Mouse (Mus musculus) stomach, postnatal 0 days (tissue): ENCODE results near the gene Nebl. TPM values are rescaled to one million over a fixed set of nuclear protein-coding genes. Genes with fewer than 3 reads are reported as not detected.

Experiments used
- ATAC-seq: fragments of 200-750 bp; cut with Nextera tagmentation; 2 replicates; pipeline ENCODE4 v1.8.0; 2017; ENCODE audit not compliant: low FRiP score, low TSS enrichment
- DNase-seq: peaks from one replicate; pipeline ENCODE4 v3.0.0-alpha.2; 2016; ENCODE audit warnings: low spot score
- H3K27ac ChIP-seq: fragments of 300-500 bp; sonication (generic); replicated peaks from 2 replicates; pipeline ENCODE4 v1.5.1; 2014; ENCODE audit warnings: mild to moderate bottlenecking, control low read depth
- H3K27me3 ChIP-seq: fragments of 300-500 bp; sonication (generic); 2 replicates; pipeline ENCODE4 v1.6.1; 2014; ENCODE audit warnings: low read length; ENCODE audit not compliant: control insufficient read depth, insufficient read depth
- H3K36me3 ChIP-seq: fragments of 300-500 bp; sonication (generic); 2 replicates; pipeline ENCODE4 v1.6.1; 2014; ENCODE audit warnings: low read length, mixed read lengths; ENCODE audit not compliant: control insufficient read depth, insufficient read depth
- H3K4me1 ChIP-seq: fragments of 300-500 bp; sonication (generic); replicated peaks from 2 replicates; pipeline ENCODE4 v1.6.1; 2014; ENCODE audit warnings: antibody characterized with exemption; ENCODE audit not compliant: control insufficient read depth, insufficient read depth
- H3K4me2 ChIP-seq: fragments of 300-500 bp; sonication (generic); replicated peaks from 2 replicates; pipeline ENCODE4 v1.6.1; 2014; ENCODE audit warnings: low read depth, mild to moderate bottlenecking, control low read depth, moderate library complexity
- H3K4me3 ChIP-seq: fragments of 300-500 bp; sonication (generic); 2 replicates; pipeline ENCODE4 v1.5.1; 2014; ENCODE audit warnings: low read depth, low read length, control low read depth
- H3K9ac ChIP-seq: fragments of 300-500 bp; sonication (generic); 2 replicates; pipeline ENCODE4 v1.6.1; 2014; ENCODE audit warnings: mild to moderate bottlenecking, low read length, control low read depth, mixed read lengths
- H3K9me3 ChIP-seq: fragments of 300-500 bp; sonication (generic); 2 replicates; pipeline ENCODE4 v1.6.1; 2016; ENCODE audit warnings: low read length; ENCODE audit not compliant: control insufficient read depth
- CTCF ChIP-seq: IDR thresholded peaks from 2 replicates; pipeline ENCODE4 v1.5.1; 2016; ENCODE audit warnings: antibody characterized with exemption, low read depth, mild to moderate bottlenecking, moderate library complexity
- EP300 ChIP-seq: optimal IDR thresholded peaks from 2 replicates; pipeline ENCODE3; 2016; ENCODE audit warnings: antibody characterized with exemption
- WGBS: fragments of 180-500 bp; shearing (Covaris S2); extraction: QIAGEN DNeasy Blood & Tissue Kit; methylation state at CpG from one replicate; pipeline ENCODE4 v1.1.7; 2014; 5-methylcytosine and 5-hydroxymethylcytosine counted together
- polyA plus RNA-seq: library from polyadenylated mRNA; unstranded; fragments of >200 nt; fragmentation: Nextera tagmentation; extraction: Ambion mirVana; gene quantifications from 2 replicates; pipeline ENCODE4 v1.2.1, GENCODE M21; 2015

Nebl gene
- polyA plus RNA-seq, 1 experiment from 2014 or later, result 7.9 TPM

DNA sequence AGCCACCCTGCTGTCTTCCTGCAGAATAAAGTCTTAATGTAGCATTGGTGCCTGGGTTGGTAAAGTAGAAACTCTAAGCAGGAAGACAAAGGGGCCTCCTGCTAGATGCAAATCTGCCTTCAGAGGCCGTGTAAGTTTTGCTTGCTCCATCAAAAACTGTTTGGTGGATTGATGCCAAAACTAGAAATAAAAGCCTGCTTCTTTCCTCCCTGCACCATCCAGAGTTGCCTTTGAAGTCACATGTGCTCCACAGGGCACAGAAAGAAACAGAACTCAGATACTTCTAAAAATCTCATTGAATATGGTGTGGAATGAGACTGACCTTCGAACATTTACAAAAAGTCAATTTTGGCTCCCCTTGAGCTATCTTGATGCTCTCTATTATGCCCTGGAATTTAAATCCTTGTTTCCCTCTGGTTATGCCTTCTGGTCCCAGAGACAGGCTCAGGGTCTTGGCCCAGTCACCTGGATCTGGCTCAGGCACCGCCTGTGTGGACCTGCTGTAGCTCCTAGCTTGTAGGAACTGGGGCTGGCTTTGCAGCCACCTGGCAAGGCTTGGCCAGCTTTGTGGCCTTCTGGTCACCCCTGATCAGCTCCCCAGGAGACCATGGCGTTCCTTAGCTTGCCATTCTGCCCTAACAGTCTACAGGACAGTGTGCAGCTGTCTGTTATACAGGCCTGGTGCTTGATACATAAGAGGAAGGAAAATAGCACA is 47.8 kb downstream of the Nebl start:
- Histone ChIP-seq H3K9me3 (no peaks in the 10 kb centered on the region), H3K27ac (no peak overlapping the region), H3K9ac (no peak overlapping the region), H3K36me3 (no peaks in the 10 kb centered on the region), H3K4me1 (no peaks in the 10 kb centered on the region), H3K4me3 (no peak overlapping the region), H3K27me3 (no peaks in the 10 kb centered on the region), H3K4me2 (no peak overlapping the region)
- no peak for DNase-seq
- 56% methylated on average over 4 of the region's 4 CpGs for WGBS
- TF ChIP-seq EP300, result no peak
- TF ChIP-seq CTCF, result no peak
- ATAC-seq, result no peak

DNA sequence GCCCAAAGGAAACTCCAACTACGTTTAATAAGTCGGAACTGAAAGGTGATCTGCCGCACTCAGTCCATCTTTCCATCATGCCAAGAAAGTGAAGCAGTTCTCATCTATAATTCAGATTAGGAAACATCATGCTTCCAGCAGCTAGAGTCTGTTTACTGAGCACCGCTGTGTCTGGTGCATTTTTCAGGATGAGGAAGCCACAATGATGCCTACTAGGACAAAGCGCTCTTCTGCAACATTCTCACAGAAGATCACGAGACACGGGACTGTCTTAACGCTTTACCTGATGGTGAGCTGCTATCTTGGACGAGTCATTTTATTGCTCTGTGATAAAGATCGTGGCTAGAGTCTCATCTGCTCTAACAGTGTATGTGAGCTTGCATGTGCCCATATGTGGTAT is 59.1 kb downstream of the Nebl start:
- WGBS, result 91% methylated on average over 10 of the region's 10 CpGs
- no peaks in the 10 kb centered on the region for H3K4me1 ChIP-seq
- H3K4me2 ChIP-seq, result no peak overlapping the region
- H3K9me3 ChIP-seq, result no peaks in the 10 kb centered on the region
- no peaks in the 10 kb centered on the region for H3K36me3 ChIP-seq
- ATAC-seq (no peak), DNase-seq (no peak)
- TF ChIP-seq CTCF (no peak), EP300 (no peak)
- no peaks in the 10 kb centered on the region for H3K27me3 ChIP-seq
- H3K9ac ChIP-seq, result no peak overlapping the region
- no peak overlapping the region for H3K4me3 ChIP-seq
- no peak overlapping the region for H3K27ac ChIP-seq

DNA sequence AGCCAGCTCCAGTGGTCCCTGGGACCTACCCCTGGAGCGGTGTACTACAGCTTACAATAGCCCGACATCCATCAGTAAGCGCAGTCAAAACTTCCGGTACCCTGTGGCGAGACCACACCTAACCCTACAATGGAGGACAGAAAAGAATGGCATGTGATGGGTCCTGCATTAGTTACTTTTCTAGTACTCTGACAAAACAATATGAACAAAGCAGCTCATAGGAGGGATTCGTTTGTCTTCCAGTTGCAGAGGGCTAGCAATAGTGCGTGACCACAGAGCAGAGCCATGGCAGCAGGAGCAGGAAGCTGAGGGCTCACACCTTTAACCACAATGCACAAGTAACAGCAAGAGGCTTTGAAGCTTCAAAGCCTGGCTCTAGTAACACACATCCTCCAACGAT is 59.7 kb downstream of the Nebl start:
- H3K9me3 ChIP-seq, result no peaks in the 10 kb centered on the region
- no peak overlapping the region for H3K9ac ChIP-seq
- TF ChIP-seq CTCF (no peak), EP300 (no peak)
- no peaks in the 10 kb centered on the region for H3K27me3 ChIP-seq
- DNase-seq (no peak), ATAC-seq (no peak)
- no peak overlapping the region for H3K4me2 ChIP-seq
- WGBS, result 77% methylated on average over 8 of the region's 8 CpGs
- no peak overlapping the region for H3K4me3 ChIP-seq
- no peaks in the 10 kb centered on the region for H3K4me1 ChIP-seq
- no peak overlapping the region for H3K27ac ChIP-seq
- H3K36me3 ChIP-seq, result no peaks in the 10 kb centered on the region

DNA sequence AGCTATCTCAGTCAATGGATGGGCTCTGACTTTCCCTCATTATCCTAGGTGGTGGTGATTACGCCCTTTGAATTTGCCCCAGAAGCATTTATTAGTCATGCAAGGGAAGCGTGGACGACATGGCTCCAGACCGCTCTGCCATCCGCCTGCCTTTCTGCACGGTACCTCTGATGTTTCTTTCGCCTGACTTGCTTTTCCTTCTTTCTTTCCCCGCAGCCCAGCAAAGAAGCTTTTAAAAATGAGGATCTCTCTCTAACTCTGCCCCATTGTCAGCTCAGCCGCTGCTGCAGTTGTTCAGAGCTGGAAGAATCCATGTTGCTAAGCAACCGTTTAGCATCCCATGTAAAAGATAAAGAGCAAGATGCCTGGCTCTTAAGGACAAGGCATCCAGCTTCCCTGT is 61.3 kb downstream of the Nebl start:
- no peak overlapping the region for H3K9ac ChIP-seq
- H3K4me1 ChIP-seq, result no peaks in the 10 kb centered on the region
- no peak for TF ChIP-seq EP300
- ATAC-seq (no peak), DNase-seq (no peak)
- no peak overlapping the region for H3K4me2 ChIP-seq
- H3K36me3 ChIP-seq, result no peaks in the 10 kb centered on the region
- H3K9me3 ChIP-seq, result no peaks in the 10 kb centered on the region
- no peak overlapping the region for H3K27ac ChIP-seq
- H3K4me3 ChIP-seq, result no peak overlapping the region
- H3K27me3 ChIP-seq, result no peaks in the 10 kb centered on the region
- 54% methylated on average over 10 of the region's 10 CpGs for WGBS

DNA sequence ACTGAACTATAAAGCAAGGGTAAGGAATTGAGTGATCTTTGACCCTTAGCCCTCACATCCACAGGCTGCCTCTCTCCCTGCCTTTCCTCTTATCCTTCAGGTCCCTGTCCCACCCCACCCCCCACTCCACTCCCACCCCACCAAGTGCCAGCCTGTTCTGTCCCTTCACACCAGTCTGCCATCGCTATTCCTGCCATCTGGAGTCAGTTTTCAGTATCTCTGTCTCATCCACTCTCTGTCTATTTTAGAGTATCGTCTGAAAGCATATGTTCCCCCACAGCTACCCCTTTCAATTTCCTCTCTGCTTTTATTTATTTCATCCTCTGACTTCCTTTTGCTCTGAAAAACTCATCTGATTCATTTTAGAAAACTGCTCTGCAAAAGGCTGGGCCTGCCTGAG is 62.3 kb downstream of the Nebl start:
- no peak for TF ChIP-seq EP300
- TF ChIP-seq CTCF, result no peak
- DNase-seq, result no peak
- WGBS, result 71% methylated on average over 2 of the region's 2 CpGs
- Histone ChIP-seq H3K4me2 (no peak overlapping the region), H3K9ac (no peak overlapping the region), H3K4me1 (no peaks in the 10 kb centered on the region), H3K27ac (no peak overlapping the region), H3K27me3 (no peaks in the 10 kb centered on the region), H3K9me3 (no peaks in the 10 kb centered on the region), H3K36me3 (no peaks in the 10 kb centered on the region), H3K4me3 (no peak overlapping the region)
- ATAC-seq, result no peak

DNA sequence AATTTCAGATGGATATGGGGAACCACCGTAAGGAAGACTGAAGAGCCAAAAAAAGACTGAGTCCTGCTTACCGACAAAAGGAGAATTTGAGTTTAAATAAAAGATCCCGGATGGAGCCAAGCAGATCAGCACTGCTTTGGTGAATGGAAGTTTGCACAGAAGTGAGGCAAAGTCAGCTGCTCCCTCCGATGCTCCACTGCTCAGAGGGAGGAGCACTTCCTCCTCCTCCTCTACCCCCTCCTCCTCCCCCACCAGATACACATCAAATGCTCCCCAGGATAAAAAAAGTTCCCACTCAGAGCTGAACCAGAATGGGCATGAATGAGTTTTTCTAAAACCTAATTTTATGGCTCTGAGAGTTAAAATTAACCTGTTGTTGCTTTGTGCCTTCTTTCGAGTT is 73.1 kb downstream of the Nebl start:
- DNase-seq (no peak), ATAC-seq (no peak)
- no peaks in the 10 kb centered on the region for H3K36me3 ChIP-seq
- no peak overlapping the region for H3K27ac ChIP-seq
- H3K27me3 ChIP-seq, result no peaks in the 10 kb centered on the region
- 59% methylated on average over 5 of the region's 5 CpGs for WGBS
- H3K4me3 ChIP-seq, result no peak overlapping the region
- no peaks in the 10 kb centered on the region for H3K9me3 ChIP-seq
- no peaks in the 10 kb centered on the region for H3K4me1 ChIP-seq
- H3K4me2 ChIP-seq, result no peak overlapping the region
- no peak overlapping the region for H3K9ac ChIP-seq
- TF ChIP-seq EP300 (no peak), CTCF (no peak)
